Mouse (Mus musculus): ENCODE measurements at regions not wholly inside any gene's neighbourhood (a gene's known extent, or its start where the extent isn't known, plus 50 kb on each side); places are given as distances from the start of the nearest gene placed in this dataset.
A peak's percentile ranks its signal among the peaks of the same experiment; 100 is the strongest.

GRCm38 (mm10) chr15:68337264-68337663 lies 1836.6 kb upstream of the Lrrc6 start:
- peak in 1 of 2 experiments; percentile 13 for DNase-seq (ENCODE audit: low spot score in 2 of 2)
- intact Hi-C loops (cut with DNase I), result no loop called here

- intact Hi-C loops (cut with DNase I), result no loop called here
- DNase-seq (ENCODE audit: low spot score in 2 of 2), result no peak
Measured at GRCm38 (mm10) chr15:68335837-68336236, 1835.1 kb upstream of the Lrrc6 start.

GRCm38 (mm10) chr15:68316116-68316515 lies 1815.4 kb upstream of the Lrrc6 start:
- intact Hi-C loops (cut with DNase I), result no loop called here
- no peak for DNase-seq (ENCODE audit: low spot score in 2 of 2)

Small RNAs in the stretch of these regions (microRNA-seq; reads per million reads assigned to microRNA genes)
- gene Mir30b (114 to 122 reads per million in 2 experiments), gene Mir30d (6,121 to 14,388 reads per million in 2 experiments)

Data from left cerebral cortex, postnatal 14 days (tissue).